Mouse (Mus musculus) kidney, adult 2 months (tissue): ENCODE measurements around the gene Prkrip1. TPM values are rescaled to one million over a fixed set of nuclear protein-coding genes. Genes with fewer than 3 reads are reported as not detected.

Experiments used
- DNase-seq: peaks from one replicate; pipeline ENCODE4 v3.0.0; 2021
- H3K27ac ChIP-seq: fragments of 200-500 bp; 2 replicates; pipeline ENCODE4 v1.5.1; 2012; ENCODE audit warnings: low read depth, low read length, control low read depth, inconsistent platforms; ENCODE audit not compliant: insufficient read depth
- H3K27me3 ChIP-seq: fragments of 200-500 bp; replicated peaks from 2 replicates; pipeline ENCODE4 v1.6.1; 2012; ENCODE audit warnings: mild to moderate bottlenecking, moderate library complexity, low read length, inconsistent platforms; ENCODE audit not compliant: control insufficient read depth, insufficient read depth
- H3K36me3 ChIP-seq: fragments of 200-500 bp; 2 replicates; pipeline ENCODE4 v1.6.1; 2012; ENCODE audit warnings: mild to moderate bottlenecking, moderate library complexity, low read length, inconsistent platforms; ENCODE audit not compliant: control insufficient read depth, insufficient read depth
- H3K4me1 ChIP-seq: fragments of 200-500 bp; 2 replicates; pipeline ENCODE4 v1.6.1; 2011; ENCODE audit warnings: low read length; ENCODE audit not compliant: control insufficient read depth, insufficient read depth
- H3K4me3 ChIP-seq: fragments of 200-500 bp; 2 replicates; pipeline ENCODE4 v1.5.1; 2011; ENCODE audit warnings: mild to moderate bottlenecking, low read depth, low read length, control low read depth; ENCODE audit not compliant: insufficient read depth
- CTCF ChIP-seq: fragments of 200-500 bp; conservative IDR thresholded peaks from 2 replicates; pipeline ENCODE4 v1.5.1; 2011; ENCODE audit warnings: low read depth, mild to moderate bottlenecking, control low read depth, low read length, moderate library complexity, mixed read lengths; ENCODE audit not compliant: insufficient read depth, insufficient read length
- POLR2A ChIP-seq: fragments of 200-500 bp; IDR thresholded peaks from one replicate; pipeline ENCODE4 v1.6.1; 2011; ENCODE audit warnings: low read depth, low read length, control low read depth
- WGBS: fragments of 180-500 bp; shearing (Covaris S2); methylation state at CpG from one replicate; pipeline ENCODE4 v1.1.7; 2018; 5-methylcytosine and 5-hydroxymethylcytosine counted together
- polyA plus RNA-seq: library from polyadenylated mRNA; depleted of rRNA; stranded (reverse); fragments of >200 nt; gene quantifications from 2 replicates; pipeline ENCODE4 v1.2.3, GENCODE M21; 2012; rRNA removed

Gene Prkrip1
- polyA plus RNA-seq, 1 experiment, result 14.1 TPM

DNA sequence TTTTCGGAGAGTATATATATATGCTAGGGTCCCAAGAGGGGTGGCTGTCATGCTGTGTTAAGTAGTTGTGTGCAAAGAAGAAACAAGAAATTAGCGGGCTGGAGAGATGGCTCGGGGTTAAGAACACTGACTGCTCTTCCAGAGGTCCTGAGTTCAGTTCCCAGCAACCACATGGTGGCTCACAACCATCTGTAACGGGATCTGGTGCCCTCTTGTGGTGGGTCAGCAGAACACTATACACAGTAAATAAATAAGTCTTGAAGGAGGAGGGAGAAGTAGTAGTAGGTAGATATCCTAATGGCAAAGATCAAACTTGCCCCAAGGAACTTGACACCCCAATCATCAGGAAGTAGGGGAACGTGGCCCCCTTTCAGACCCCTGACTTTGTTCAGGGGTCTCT lies 56.0 kb downstream of the Prkrip1 start:
- DNase-seq, result no peak
- Histone ChIP-seq H3K4me3 (no peak overlapping the region), H3K27me3 (no peaks in the 10 kb centered on the region), H3K27ac (no peak overlapping the region), H3K36me3 (0 out of 2 replicates have a peak, but pooled peaks cover 2% of the 10 kb centered on the region), H3K4me1 (no peaks in the 10 kb centered on the region)
- 94% methylated on average over 5 of the region's 5 CpGs for WGBS
- TF ChIP-seq CTCF (0 out of 2 replicates have a peak, but pooled peaks have one; percentile 12), POLR2A (no peak)

DNA sequence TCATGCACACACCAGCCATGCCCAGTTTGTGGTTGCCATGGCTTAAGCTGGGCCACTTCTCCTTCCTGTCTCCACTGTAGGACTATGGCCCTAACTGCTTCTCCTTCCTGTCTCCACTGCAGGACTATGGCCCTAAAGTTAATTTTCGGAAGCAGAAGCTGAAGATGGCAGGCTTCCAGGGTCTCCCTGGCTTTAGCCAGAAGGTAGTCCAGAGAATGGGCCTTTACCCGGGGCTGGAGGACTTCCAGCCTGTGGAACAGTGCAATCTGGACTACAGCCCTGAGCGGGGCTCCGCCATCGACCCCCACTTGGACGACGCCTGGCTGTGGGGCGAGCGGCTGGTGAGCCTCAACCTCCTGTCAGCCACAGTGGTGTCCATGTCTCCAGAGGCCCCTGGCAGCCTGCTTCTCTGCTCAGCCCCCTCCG lies 58.7 kb downstream of the Prkrip1 start:
- peaks cover 4% of the 10 kb centered on the region; the same call in 1 of the 2 replicates for H3K4me1 ChIP-seq
- no peak overlapping the region for H3K4me3 ChIP-seq
- 86% methylated on average over 10 of the region's 10 CpGs for WGBS
- H3K27me3 ChIP-seq, result no peaks in the 10 kb centered on the region
- TF ChIP-seq CTCF (no peak), POLR2A (no peak)
- peak; percentile 46 for DNase-seq
- H3K36me3 ChIP-seq, result 0 out of 2 replicates have a peak, but pooled peaks cover 2% of the 10 kb centered on the region
- H3K27ac ChIP-seq, result no peak overlapping the region

DNA sequence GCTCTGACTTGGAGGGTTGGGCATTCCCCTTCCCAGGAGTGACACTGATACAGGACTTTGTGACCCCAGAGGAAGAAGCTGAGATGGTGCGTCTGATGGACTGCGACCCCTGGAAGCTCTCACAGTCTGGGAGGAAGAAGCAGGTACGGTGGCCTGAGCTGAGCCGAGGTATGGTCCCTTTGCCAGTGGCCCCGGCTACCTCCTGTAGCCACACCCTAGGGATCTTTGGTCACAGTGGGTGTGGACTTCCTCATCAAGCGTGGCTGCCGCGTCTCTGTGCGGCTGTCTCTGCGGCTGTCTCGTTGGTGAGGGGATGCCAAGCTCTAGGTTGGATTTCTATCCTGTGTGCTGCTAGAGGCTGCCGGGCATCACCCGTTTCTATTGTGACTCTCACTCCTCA lies 59.4 kb downstream of the Prkrip1 start:
- Histone ChIP-seq H3K36me3 (0 out of 2 replicates have a peak, but pooled peaks cover 2% of the 10 kb centered on the region), H3K4me1 (peaks cover 4% of the 10 kb centered on the region; the same call in 1 of the 2 replicates), H3K27me3 (no peaks in the 10 kb centered on the region), H3K4me3 (no peak overlapping the region), H3K27ac (no peak overlapping the region)
- TF ChIP-seq CTCF, result no peak
- TF ChIP-seq POLR2A, result no peak
- WGBS, result 85% methylated on average over 13 of the region's 13 CpGs
- no peak for DNase-seq

DNA sequence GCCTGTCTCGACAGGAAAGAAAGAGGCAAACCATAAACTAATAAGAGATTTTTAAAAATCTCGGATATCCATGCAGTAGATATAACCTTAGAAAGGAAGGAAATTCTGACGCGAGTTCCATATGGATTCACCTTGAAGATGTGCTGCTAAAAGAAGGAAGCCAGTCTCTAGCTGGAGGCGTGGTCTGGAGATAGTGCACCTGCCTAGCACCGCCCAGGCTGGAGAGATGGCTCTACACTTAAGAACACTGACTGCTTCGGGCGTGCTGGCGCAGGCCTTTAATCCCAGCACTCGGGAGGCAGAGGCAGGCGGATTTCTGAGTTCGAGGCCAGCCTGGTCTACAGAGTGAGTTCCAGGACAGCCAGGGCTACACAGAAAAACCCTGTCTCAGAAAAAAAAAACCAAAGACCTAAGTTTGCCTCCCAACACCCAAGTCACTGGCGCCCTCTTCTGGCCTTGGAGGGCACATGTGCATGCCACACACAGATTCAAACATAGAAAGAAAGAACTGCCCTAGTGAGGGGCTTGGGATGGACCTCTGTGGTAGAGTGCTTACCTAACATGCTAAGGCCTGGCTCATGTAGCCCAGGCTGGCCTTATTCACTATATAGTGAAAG lies 61.0 kb downstream of the Prkrip1 start:
- Histone ChIP-seq H3K4me3 (no peak overlapping the region), H3K36me3 (0 out of 2 replicates have a peak, but pooled peaks cover 2% of the 10 kb centered on the region), H3K27ac (no peak overlapping the region), H3K4me1 (peaks cover 4% of the 10 kb centered on the region; the same call in 1 of the 2 replicates), H3K27me3 (no peaks in the 10 kb centered on the region)
- TF ChIP-seq POLR2A (no peak), CTCF (peak; percentile 73)
- DNase-seq, result peak; percentile 49
- 76% methylated on average over 13 of the region's 13 CpGs for WGBS

GRCm38 (mm10) chr5:136136292-136136990 lies 62.3 kb downstream of the Prkrip1 start:
- H3K36me3 ChIP-seq, result 0 out of 2 replicates have a peak, but pooled peaks cover 2% of the 10 kb centered on the region
- DNase-seq, result no peak
- H3K4me1 ChIP-seq, result peaks cover 4% of the 10 kb centered on the region; the same call in 1 of the 2 replicates
- H3K27ac ChIP-seq, result peak overlapping the region; percentile 8; the same call in 1 of the 2 replicates
- TF ChIP-seq CTCF, result no peak
- TF ChIP-seq POLR2A, result no peak
- no peaks in the 10 kb centered on the region for H3K27me3 ChIP-seq
- WGBS, result 3% methylated on average over 20 of the region's 20 CpGs
- H3K4me3 ChIP-seq, result peak overlapping the region; percentile 68

DNA sequence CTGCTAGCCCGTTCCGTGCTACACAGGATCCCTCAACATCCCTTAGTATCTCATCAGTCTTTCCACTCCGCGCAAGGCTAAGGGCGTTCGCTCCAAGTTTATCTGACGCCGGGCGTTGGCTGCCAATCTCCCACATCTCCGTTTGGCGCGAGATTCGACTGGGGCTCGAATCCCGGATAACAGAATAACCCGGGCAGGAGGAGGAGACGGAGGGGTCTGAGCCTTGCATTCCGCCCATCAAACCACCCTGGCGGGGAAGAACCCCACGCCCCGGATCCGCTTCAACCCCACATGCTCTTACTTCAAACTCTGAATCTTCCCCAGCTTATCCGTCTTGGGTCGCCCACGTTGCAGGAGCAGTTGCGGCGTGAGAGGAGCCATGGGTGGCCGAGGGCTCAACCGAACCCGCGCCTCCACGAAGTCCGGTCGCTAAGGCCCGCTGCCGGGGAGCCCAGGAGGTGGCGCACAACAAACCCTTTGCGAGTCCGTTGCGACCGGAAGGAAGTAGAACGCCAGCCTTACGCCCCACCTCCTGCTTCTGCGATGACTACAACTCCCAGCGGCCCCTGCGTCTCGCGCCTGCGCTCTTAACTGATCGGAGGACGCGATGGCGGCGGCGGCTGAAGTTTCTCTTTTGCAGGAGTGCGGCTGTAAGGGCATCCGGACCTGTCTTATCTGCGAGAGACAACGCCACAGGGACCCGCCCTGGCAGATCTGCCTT lies 63.0 kb downstream of the Prkrip1 start, which contains the start of the genes Lrwd1 and Alkbh4:
Lrwd1 (minus strand) TSS at position 504 of the 721 bp plus-strand sequence.
Alkbh4 (plus strand) TSS at position 576 of the 721 bp plus-strand sequence.
- DNase-seq, result peak; percentile 98
- Histone ChIP-seq H3K27me3 (no peaks in the 10 kb centered on the region), H3K36me3 (0 out of 2 replicates have a peak, but pooled peaks cover 2% of the 10 kb centered on the region), H3K4me3 (peak within 1 kb of the TSS; percentile 68), H3K27ac (peak within 1 kb of the TSS; percentile 40), H3K4me1 (peaks cover 4% of the 10 kb centered on the region; the same call in 1 of the 2 replicates)
- WGBS, result under 1% methylated on average over 60 of the region's 60 CpGs
- TF ChIP-seq CTCF, result peak; percentile 62
- peak; percentile 15 for TF ChIP-seq POLR2A

Other genes starting within 250 kb of the Prkrip1 start
- gene Ssc4d, start 224.4 kb downstream of the Prkrip1 start, polyA plus RNA-seq, result 4.3 and 5.0 TPM in 2 replicates
- gene Zp3, start 218.9 kb downstream of the Prkrip1 start, polyA plus RNA-seq, result 0.08 TPM in 1 of 2 replicates, not detected in the other
- 16.3 and 16.7 TPM in 2 replicates for gene Dtx2, start 204.2 kb downstream of the Prkrip1 start, polyA plus RNA-seq
- gene Upk3b, start 160.5 kb downstream of the Prkrip1 start, polyA plus RNA-seq, result 7.7 and 8.1 TPM in 2 replicates
- 0.52 and 0.96 TPM in 2 replicates for gene Upk3bl, start 144.5 kb downstream of the Prkrip1 start, polyA plus RNA-seq
- 7.6 and 9.1 TPM in 2 replicates for gene Rasa4, start 115.0 kb downstream of the Prkrip1 start, polyA plus RNA-seq
- 88.9 and 103 TPM in 2 replicates for gene Polr2j, start 82.3 kb downstream of the Prkrip1 start, polyA plus RNA-seq
- gene Lrwd1, start 62.9 kb downstream of the Prkrip1 start, polyA plus RNA-seq, result 18.4 and 19.9 TPM in 2 replicates
- gene Alkbh4, start 62.8 kb downstream of the Prkrip1 start, polyA plus RNA-seq, result 11.1 and 11.8 TPM in 2 replicates
- gene Orai2, start 28.2 kb downstream of the Prkrip1 start, polyA plus RNA-seq, result 9.7 and 12.7 TPM in 2 replicates
- 7.5 and 8.7 TPM in 2 replicates for gene Sh2b2, start 47.6 kb upstream of the Prkrip1 start, polyA plus RNA-seq